Mouse (Mus musculus) liver, embryonic 14.5 days (tissue): ENCODE results near the gene Vegfd. TPM values are rescaled to one million over a fixed set of nuclear protein-coding genes. Genes with fewer than 3 reads are reported as not detected.

Experiments used
- ATAC-seq: fragments of 200-750 bp; cut with Nextera tagmentation; 2 replicates; pipeline ENCODE4 v1.8.0; 2017; ENCODE audit warnings: moderate number of reproducible peaks, mild to moderate bottlenecking, moderate library complexity; ENCODE audit not compliant: insufficient read depth
- DNase-seq, 3 experiments: peaks; one replicate each; pipeline ENCODE4 v3.0.0-alpha.2; 2012 to 2013; ENCODE audit warnings: low read depth in 3 of 3, low spot score in 3 of 3
- H3K27ac ChIP-seq: fragments of 300-500 bp; sonication (generic); 2 replicates; pipeline ENCODE4 v1.5.1; 2014; ENCODE audit warnings: moderate library complexity, mild to moderate bottlenecking, control low read depth, inconsistent platforms
- H3K27me3 ChIP-seq: fragments of 300-500 bp; sonication (generic); 2 replicates; pipeline ENCODE4 v1.6.1; 2014; ENCODE audit warnings: mild to moderate bottlenecking, low read length, moderate library complexity; ENCODE audit not compliant: control insufficient read depth, insufficient read depth
- H3K36me3 ChIP-seq: fragments of 300-500 bp; sonication (generic); replicated peaks from 2 replicates; pipeline ENCODE4 v1.6.1; 2014; ENCODE audit warnings: low read depth; ENCODE audit not compliant: control insufficient read depth, insufficient read depth
- H3K4me1 ChIP-seq, 2 experiments: fragments of 200-500 bp in 1 of 2; fragments of 300-500 bp in 1 of 2; sonication (generic) in 1 of 2; replicated peaks; 2 replicates each; pipeline ENCODE4 v1.6.1; 2012 to 2014; ENCODE audit warnings: antibody characterized with exemption in 1 of 2, inconsistent platforms in 1 of 2, low read length in 1 of 2; ENCODE audit not compliant: control insufficient read depth in 2 of 2, insufficient read depth in 2 of 2
- H3K4me2 ChIP-seq: fragments of 300-500 bp; sonication (generic); 2 replicates; pipeline ENCODE4 v1.6.1; 2014; ENCODE audit warnings: low read depth, mild to moderate bottlenecking, control low read depth, moderate library complexity
- H3K4me3 ChIP-seq, 2 experiments: fragments of 200-500 bp in 1 of 2; fragments of 300-500 bp in 1 of 2; sonication (generic) in 1 of 2; 2 replicates each; pipeline ENCODE4 v1.5.1; 2012 to 2014; ENCODE audit warnings: low read depth in 2 of 2, low read length in 2 of 2, mild to moderate bottlenecking in 2 of 2, control low read depth in 1 of 2, inconsistent platforms in 1 of 2, moderate library complexity in 1 of 2; ENCODE audit not compliant: insufficient read depth in 1 of 2
- H3K9ac ChIP-seq: fragments of 300-500 bp; sonication (generic); replicated peaks from 2 replicates; pipeline ENCODE4 v1.6.1; 2014; ENCODE audit warnings: mild to moderate bottlenecking, control low read depth, moderate library complexity
- H3K9me3 ChIP-seq: fragments of 300-500 bp; sonication (generic); 2 replicates; pipeline ENCODE4 v1.6.1; 2016; ENCODE audit warnings: low read length, mixed read lengths; ENCODE audit not compliant: control insufficient read depth
- CTCF ChIP-seq: IDR thresholded peaks from 2 replicates; pipeline ENCODE4 v1.5.1; 2016; ENCODE audit warnings: antibody characterized with exemption, low read depth, control low read depth
- EP300 ChIP-seq: IDR thresholded peaks from 2 replicates; pipeline ENCODE4 v1.6.1; 2016; ENCODE audit warnings: antibody characterized with exemption, low read depth
- WGBS: fragments of 180-500 bp; shearing (Covaris S2); extraction: QIAGEN DNeasy Blood & Tissue Kit; methylation state at CpG from one replicate; pipeline ENCODE4 v1.1.7; 2014; ENCODE audit not compliant: insufficient replicate concordance; 5-methylcytosine and 5-hydroxymethylcytosine counted together
- polyA plus RNA-seq, 2 experiments: library from polyadenylated mRNA; depleted of rRNA in 1 of 2; stranded (reverse) in 1 of 2; unstranded in 1 of 2; fragments of >200 nt; fragmentation: Nextera tagmentation in 1 of 2; extraction: Ambion mirVana in 1 of 2; gene quantifications; 2 replicates each; pipeline versions ENCODE4 v1.2.1 to v1.2.3; 2012 to 2014

Vegfd gene
- polyA plus RNA-seq, 2 experiments, result 0.69 to 1.0 TPM

- Histone ChIP-seq H3K27me3 (no peaks in the 10 kb centered on the region), H3K9ac (no peak within 1 kb of the TSS), H3K4me3 (no peak within 1 kb of the TSS), H3K36me3 (peaks cover 9% of the 10 kb centered on the region), H3K27ac (no peak within 1 kb of the TSS), H3K4me1 (peaks cover 0 to 3% of the 10 kb centered on the region in 2 experiments; a peak in 1 of 4 replicates), H3K9me3 (no peaks in the 10 kb centered on the region), H3K4me2 (no peak within 1 kb of the TSS)
- 53% methylated on average over 8 of the region's 8 CpGs for WGBS
- no peak for DNase-seq
- no peak for ATAC-seq
- TF ChIP-seq EP300 (no peak), CTCF (no peak)
Measured at GRCm38 (mm10) chrX:164436709-164437108, 63.5 kb downstream of the Vegfd start, which contains the start of gene Asb11. Gene Asb11, plus strand, starts transcription at chrX:164436994.

- TF ChIP-seq CTCF, result no peak
- TF ChIP-seq EP300, result no peak
- H3K27ac ChIP-seq, result no peak overlapping the region
- no peak overlapping the region for H3K9ac ChIP-seq
- no peaks in the 10 kb centered on the region for H3K9me3 ChIP-seq
- WGBS, result 69% methylated on average over 7 of the region's 7 CpGs
- H3K4me2 ChIP-seq, result no peak overlapping the region
- no peak overlapping the region for H3K4me3 ChIP-seq
- no peaks in the 10 kb centered on the region for H3K27me3 ChIP-seq
- no peaks in the 10 kb centered on the region for H3K36me3 ChIP-seq
- no peaks in the 10 kb centered on the region for H3K4me1 ChIP-seq
- ATAC-seq (no peak), DNase-seq (no peak)
Measured at GRCm38 (mm10) chrX:164439462-164439861, 66.3 kb downstream of the Vegfd start.

- WGBS, result 64% methylated on average over 2 of the region's 2 CpGs
- no peak overlapping the region for H3K27ac ChIP-seq
- DNase-seq, result no peak
- no peak for ATAC-seq
- H3K4me3 ChIP-seq, result no peak overlapping the region
- no peak overlapping the region for H3K4me2 ChIP-seq
- no peaks in the 10 kb centered on the region for H3K9me3 ChIP-seq
- no peaks in the 10 kb centered on the region for H3K27me3 ChIP-seq
- 0 out of 4 replicates have a peak, but pooled peaks cover 0 to 2% of the 10 kb centered on the region in 2 experiments for H3K4me1 ChIP-seq
- no peak overlapping the region for H3K9ac ChIP-seq
- no peak for TF ChIP-seq EP300
- no peak for TF ChIP-seq CTCF
- no peaks in the 10 kb centered on the region for H3K36me3 ChIP-seq
Measured at GRCm38 (mm10) chrX:164440140-164440539, 67.0 kb downstream of the Vegfd start.

- no peak overlapping the region for H3K9ac ChIP-seq
- H3K27me3 ChIP-seq, result no peaks in the 10 kb centered on the region
- no peak for DNase-seq
- no peak for TF ChIP-seq CTCF
- no peak for TF ChIP-seq EP300
- H3K9me3 ChIP-seq, result no peaks in the 10 kb centered on the region
- 68% methylated on average over 3 of the region's 3 CpGs for WGBS
- no peak for ATAC-seq
- H3K4me3 ChIP-seq, result no peak overlapping the region
- H3K4me2 ChIP-seq, result no peak overlapping the region
- 0 out of 4 replicates have a peak, but pooled peaks cover 0 to 4% of the 10 kb centered on the region in 2 experiments for H3K4me1 ChIP-seq
- H3K36me3 ChIP-seq, result no peaks in the 10 kb centered on the region
- H3K27ac ChIP-seq, result no peak overlapping the region
Measured at GRCm38 (mm10) chrX:164440703-164441102, 67.5 kb downstream of the Vegfd start.

- DNase-seq (no peak), ATAC-seq (no peak)
- Histone ChIP-seq H3K36me3 (no peaks in the 10 kb centered on the region), H3K9me3 (no peaks in the 10 kb centered on the region), H3K9ac (no peak overlapping the region), H3K4me3 (no peak overlapping the region), H3K4me2 (no peak overlapping the region), H3K4me1 (peaks cover 0 to 7% of the 10 kb centered on the region in 2 experiments; a peak in 1 of 4 replicates), H3K27ac (no peak overlapping the region), H3K27me3 (no peaks in the 10 kb centered on the region)
- WGBS, result 56% methylated on average over 3 of the region's 3 CpGs
- TF ChIP-seq CTCF, result no peak
- TF ChIP-seq EP300, result no peak
Measured at GRCm38 (mm10) chrX:164441306-164441705, 68.1 kb downstream of the Vegfd start.
